Mouse (Mus musculus) olfactory bulb, adult 2 months (tissue): ENCODE data around the gene Tnk2. TPM values are rescaled to one million over a fixed set of nuclear protein-coding genes. Genes with fewer than 3 reads are reported as not detected.

Source experiments
- H3K27ac ChIP-seq: fragments of 200-500 bp; 2 replicates; pipeline ENCODE4 v1.5.1; 2012; ENCODE audit warnings: low read depth, low read length; ENCODE audit not compliant: insufficient read depth
- H3K4me1 ChIP-seq: fragments of 200-500 bp; 2 replicates; pipeline ENCODE4 v1.6.1; 2012; ENCODE audit warnings: low read length; ENCODE audit not compliant: control insufficient read depth, insufficient read depth
- H3K4me3 ChIP-seq: fragments of 200-500 bp; 2 replicates; pipeline ENCODE4 v1.5.1; 2012; ENCODE audit warnings: mild to moderate bottlenecking, low read depth, low read length, moderate library complexity; ENCODE audit not compliant: insufficient read depth
- CTCF ChIP-seq: fragments of 200-500 bp; IDR thresholded peaks from 2 replicates; pipeline ENCODE4 v1.5.1; 2012; ENCODE audit warnings: low read depth, mild to moderate bottlenecking, low read length, moderate library complexity; ENCODE audit not compliant: insufficient read depth
- POLR2A ChIP-seq: fragments of 200-500 bp; IDR thresholded peaks from 2 replicates; pipeline ENCODE4 v1.6.1; 2012; ENCODE audit warnings: mild to moderate bottlenecking, low read depth, low read length, moderate library complexity; ENCODE audit not compliant: insufficient read depth
- WGBS: fragments of 180-500 bp; shearing (Covaris S2); methylation state at CpG from one replicate; pipeline ENCODE4 v1.1.7; 2018; 5-methylcytosine and 5-hydroxymethylcytosine counted together
- polyA plus RNA-seq: library from polyadenylated mRNA; stranded (reverse); fragments of >200 nt; gene quantifications from 2 replicates; pipeline ENCODE4 v1.2.4, GENCODE M21; 2012; ENCODE audit warnings: low replicate concordance; ENCODE audit not compliant: missing spikeins, insufficient read depth, insufficient read length

Gene Tnk2
- polyA plus RNA-seq, 1 experiment, result not detected

- Histone ChIP-seq H3K27ac (no peak overlapping the region), H3K4me3 (no peak overlapping the region), H3K4me1 (peaks cover 5% of the 10 kb centered on the region)
- 72% methylated on average over 14 of the region's 14 CpGs for WGBS
- TF ChIP-seq POLR2A (no peak), CTCF (no peak)
Observed at GRCm38 (mm10) chr16:32710426-32711070, 66.9 kb downstream of the Tnk2 start.

GRCm38 (mm10) chr16:32712202-32712601, 68.5 kb downstream of the Tnk2 start:
- peaks cover 5% of the 10 kb centered on the region for H3K4me1 ChIP-seq
- H3K27ac ChIP-seq, result no peak overlapping the region
- WGBS, result 88% methylated on average over 11 of the region's 11 CpGs
- H3K4me3 ChIP-seq, result no peak overlapping the region
- TF ChIP-seq CTCF (no peak), POLR2A (no peak)

GRCm38 (mm10) chr16:32713556-32713955, 69.9 kb downstream of the Tnk2 start:
- H3K4me3 ChIP-seq, result no peak overlapping the region
- WGBS, result 64% methylated on average over 6 of the region's 6 CpGs
- no peak for TF ChIP-seq POLR2A
- no peak for TF ChIP-seq CTCF
- H3K4me1 ChIP-seq, result peaks cover 5% of the 10 kb centered on the region
- no peak overlapping the region for H3K27ac ChIP-seq

GRCm38 (mm10) chr16:32715364-32715763, 71.7 kb downstream of the Tnk2 start:
- Histone ChIP-seq H3K4me3 (no peak overlapping the region), H3K4me1 (peaks cover 5% of the 10 kb centered on the region), H3K27ac (no peak overlapping the region)
- TF ChIP-seq CTCF (peak; percentile 36; the same call in 1 of the 2 replicates), POLR2A (no peak)
- 28% methylated on average over 13 of the region's 13 CpGs for WGBS

GRCm38 (mm10) chr16:32723163-32723562, 79.5 kb downstream of the Tnk2 start:
- no peak for TF ChIP-seq POLR2A
- no peak for TF ChIP-seq CTCF
- Histone ChIP-seq H3K27ac (no peak overlapping the region), H3K4me3 (no peak overlapping the region), H3K4me1 (no peaks in the 10 kb centered on the region)
- 84% methylated on average over 7 of the region's 7 CpGs for WGBS

GRCm38 (mm10) chr16:32723767-32724166, 80.1 kb downstream of the Tnk2 start:
- Histone ChIP-seq H3K4me1 (no peaks in the 10 kb centered on the region), H3K27ac (no peak overlapping the region), H3K4me3 (no peak overlapping the region)
- WGBS, result 93% methylated on average over 4 of the region's 4 CpGs
- TF ChIP-seq POLR2A (no peak), CTCF (no peak)

- H3K27ac ChIP-seq, result no peak overlapping the region
- TF ChIP-seq POLR2A (no peak), CTCF (no peak)
- 94% methylated on average over 2 of the region's 2 CpGs for WGBS
- no peak overlapping the region for H3K4me3 ChIP-seq
- no peaks in the 10 kb centered on the region for H3K4me1 ChIP-seq
Observed at GRCm38 (mm10) chr16:32724259-32724658, 80.6 kb downstream of the Tnk2 start.

GRCm38 (mm10) chr16:32726501-32726900, 82.8 kb downstream of the Tnk2 start:
- no peak for TF ChIP-seq CTCF
- no peak for TF ChIP-seq POLR2A

GRCm38 (mm10) chr16:32728240-32728639, 84.6 kb downstream of the Tnk2 start:
- Histone ChIP-seq H3K4me3 (no peak overlapping the region), H3K27ac (no peak overlapping the region), H3K4me1 (no peaks in the 10 kb centered on the region)
- TF ChIP-seq POLR2A (no peak), CTCF (no peak)

More at GRCm38 (mm10) chr16:32726501-32726900, 82.8 kb downstream of the Tnk2 start:
- H3K27ac ChIP-seq, result no peak overlapping the region
- no peaks in the 10 kb centered on the region for H3K4me1 ChIP-seq
- H3K4me3 ChIP-seq, result no peak overlapping the region

- TF ChIP-seq CTCF, result no peak
- no peak for TF ChIP-seq POLR2A
- WGBS, result 81% methylated on average over 1 of the region's 1 CpGs
- H3K4me1 ChIP-seq, result no peaks in the 10 kb centered on the region
- H3K4me3 ChIP-seq, result no peak overlapping the region
- no peak overlapping the region for H3K27ac ChIP-seq
Observed at GRCm38 (mm10) chr16:32728730-32729129, 85.1 kb downstream of the Tnk2 start.

Other genes starting within 250 kb of the Tnk2 start
- gene Tm4sf19, start 243.4 kb upstream of the Tnk2 start, polyA plus RNA-seq, result not detected in 2 replicates
- gene Tctex1d2, start 224.2 kb upstream of the Tnk2 start, polyA plus RNA-seq, result not detected in 2 replicates
- not detected in 2 replicates for gene Pcyt1a, start 213.0 kb upstream of the Tnk2 start, polyA plus RNA-seq
- gene Slc51a, start 156.0 kb upstream of the Tnk2 start, polyA plus RNA-seq, result not detected in 2 replicates
- not detected in 2 replicates for gene Zdhhc19, start 147.6 kb upstream of the Tnk2 start, polyA plus RNA-seq
- not detected in 2 replicates for gene Tfrc, start 35.0 kb upstream of the Tnk2 start, polyA plus RNA-seq
- gene Muc4, start 92.0 kb downstream of the Tnk2 start, polyA plus RNA-seq, result not detected in 2 replicates
- not detected in 2 replicates for gene Muc20, start 153.6 kb downstream of the Tnk2 start, polyA plus RNA-seq
- not detected in 2 replicates for gene Smbd1, start 166.6 kb downstream of the Tnk2 start, polyA plus RNA-seq
- not detected in 2 replicates for gene Fyttd1, start 233.6 kb downstream of the Tnk2 start, polyA plus RNA-seq
- gene Rubcn, start 233.9 kb downstream of the Tnk2 start, polyA plus RNA-seq, result not detected in 2 replicates